Mouse (Mus musculus): ENCODE data around the gene Col23a1.

- TF ChIP-seq POLR2A (IDR thresholded peaks at IDR 0.05; ENCODE audit: low read depth, low read length) (no peak), CTCF (IDR thresholded peaks at IDR 0.05; ENCODE audit: extremely low read depth, insufficient read depth, insufficient read length, insufficient replicate concordance) (no peak)
Observed at GRCm38 (mm10) chr11:51620084-51620483, 330.4 kb downstream of the Col23a1 start.
